Mouse (Mus musculus): ENCODE results near the gene Rnf5. TPM values are rescaled to one million over a fixed set of nuclear protein-coding genes. Genes with fewer than 3 reads are reported as not detected.

Gene Rnf5
- polyA plus RNA-seq, 1 experiment from 2014 or later, result 270 TPM

GRCm38 (mm10) chr17:34597566-34598095 lies 5.9 kb downstream of the Rnf5 start, which contains the start of gene Ager:
Gene Ager (plus strand): TSS chr17:34597862.
- no peak for ATAC-seq (ENCODE audit: low read depth)
- 20% methylated on average over 6 of the region's 6 CpGs for WGBS

GRCm38 (mm10) chr17:34596098-34596497 lies 7.4 kb downstream of the Rnf5 start:
- no peak overlapping the region for H3K9ac ChIP-seq
- no peak for ATAC-seq (ENCODE audit: low read depth)
- peaks cover 49% of the 10 kb centered on the region for H3K4me1 ChIP-seq (replicated peaks)
- no peaks in the 10 kb centered on the region for H3K9me3 ChIP-seq
- no peaks in the 10 kb centered on the region for H3K27me3 ChIP-seq
- H3K27ac ChIP-seq (replicated peaks), result no peak overlapping the region
- WGBS, result 76% methylated on average over 8 of the region's 8 CpGs
- no peak overlapping the region for H3K4me3 ChIP-seq
- H3K4me2 ChIP-seq, result no peak overlapping the region
- peaks cover 32% of the 10 kb centered on the region for H3K36me3 ChIP-seq

More at GRCm38 (mm10) chr17:34597566-34598095, 5.9 kb downstream of the Rnf5 start, which contains the start of gene Ager:
- Histone ChIP-seq H3K27me3 (no peaks in the 10 kb centered on the region), H3K27ac (replicated peaks) (0 out of 2 replicates have a peak within 1 kb of the TSS, but pooled peaks have one; percentile 34), H3K9ac (peak within 1 kb of the TSS; percentile 34; the same call in 1 of the 2 replicates), H3K4me1 (replicated peaks) (peaks cover 50% of the 10 kb centered on the region), H3K9me3 (no peaks in the 10 kb centered on the region), H3K36me3 (peaks cover 41% of the 10 kb centered on the region), H3K4me2 (no peak within 1 kb of the TSS), H3K4me3 (no peak within 1 kb of the TSS)

- H3K27ac ChIP-seq (replicated peaks), result peak overlapping the region; percentile 99
- peak overlapping the region; percentile 81 for H3K4me3 ChIP-seq
- H3K4me2 ChIP-seq, result peak overlapping the region; percentile 91
- H3K36me3 ChIP-seq, result peaks cover 18% of the 10 kb centered on the region
- H3K4me1 ChIP-seq (replicated peaks), result peaks cover 70% of the 10 kb centered on the region
- no peaks in the 10 kb centered on the region for H3K9me3 ChIP-seq
- ATAC-seq (ENCODE audit: low read depth), result no peak
- H3K9ac ChIP-seq, result peak overlapping the region; percentile 98
- H3K27me3 ChIP-seq, result no peaks in the 10 kb centered on the region
- 48% methylated on average over 34 of the region's 34 CpGs for WGBS
These were observed 9.6 kb downstream of the Rnf5 start for GRCm38 (mm10) chr17:34593752-34594525.

GRCm38 (mm10) chr17:34592581-34593549 lies 10.6 kb downstream of the Rnf5 start:
- peak overlapping the region; percentile 98 for H3K9ac ChIP-seq
- ATAC-seq (ENCODE audit: low read depth), result peak; percentile 33
- no peaks in the 10 kb centered on the region for H3K27me3 ChIP-seq
- 2% methylated on average over 27 of the region's 32 CpGs for WGBS
- H3K36me3 ChIP-seq, result peaks cover 18% of the 10 kb centered on the region
- peak overlapping the region; percentile 99 for H3K27ac ChIP-seq (replicated peaks)
- H3K4me1 ChIP-seq (replicated peaks), result peaks cover 76% of the 10 kb centered on the region
- H3K4me3 ChIP-seq, result peak overlapping the region; percentile 81
- no peaks in the 10 kb centered on the region for H3K9me3 ChIP-seq
- peak overlapping the region; percentile 91 for H3K4me2 ChIP-seq

GRCm38 (mm10) chr17:34591994-34592375 lies 11.5 kb downstream of the Rnf5 start:
- 2% methylated on average over 16 of the region's 35 CpGs for WGBS
- Histone ChIP-seq H3K27ac (replicated peaks) (peak overlapping the region; percentile 99), H3K36me3 (peaks cover 18% of the 10 kb centered on the region), H3K4me1 (replicated peaks) (peaks cover 73% of the 10 kb centered on the region), H3K9ac (peak overlapping the region; percentile 98), H3K9me3 (no peaks in the 10 kb centered on the region), H3K27me3 (no peaks in the 10 kb centered on the region), H3K4me3 (peak overlapping the region; percentile 81), H3K4me2 (peak overlapping the region; percentile 91)
- ATAC-seq (ENCODE audit: low read depth), result peak; percentile 15

- ATAC-seq (ENCODE audit: low read depth), result peak; percentile 6
- Histone ChIP-seq H3K9me3 (no peaks in the 10 kb centered on the region), H3K36me3 (peaks cover 18% of the 10 kb centered on the region), H3K27me3 (no peaks in the 10 kb centered on the region), H3K27ac (replicated peaks) (peak within 1 kb of the TSS; percentile 99), H3K4me3 (peak within 1 kb of the TSS; percentile 81), H3K4me2 (peak within 1 kb of the TSS; percentile 91), H3K4me1 (replicated peaks) (peaks cover 76% of the 10 kb centered on the region), H3K9ac (peak within 1 kb of the TSS; percentile 98)
- 3% methylated on average over 21 of the region's 21 CpGs for WGBS
These were observed 12.2 kb downstream of the Rnf5 start, which contains the start of gene Pbx2 for GRCm38 (mm10) chr17:34591029-34591993. Gene Pbx2 (plus strand): TSS chr17:34591266.

- Histone ChIP-seq H3K4me3 (0 out of 2 replicates have a peak overlapping the region, but pooled peaks have one; percentile 0), H3K4me2 (peak overlapping the region; percentile 91), H3K4me1 (replicated peaks) (peaks cover 84% of the 10 kb centered on the region), H3K9me3 (no peaks in the 10 kb centered on the region), H3K27ac (replicated peaks) (peak overlapping the region; percentile 99), H3K9ac (no peak overlapping the region), H3K36me3 (peaks cover 10% of the 10 kb centered on the region), H3K27me3 (no peaks in the 10 kb centered on the region)
- 70% methylated on average over 15 of the region's 15 CpGs for WGBS
- ATAC-seq (ENCODE audit: low read depth), result no peak
These were observed 13.1 kb downstream of the Rnf5 start for GRCm38 (mm10) chr17:34590154-34590987.

GRCm38 (mm10) chr17:34589681-34590101 lies 13.8 kb downstream of the Rnf5 start, which contains the start of gene Gpsm3:
Gene Gpsm3 (plus strand): TSS chr17:34589806.
- H3K4me3 ChIP-seq, result 0 out of 2 replicates have a peak within 1 kb of the TSS, but pooled peaks have one; percentile 0

GRCm38 (mm10) chr17:34589206-34589605 lies 14.3 kb downstream of the Rnf5 start:
- Histone ChIP-seq H3K9me3 (no peaks in the 10 kb centered on the region), H3K27ac (replicated peaks) (peak overlapping the region; percentile 54; the same call in 1 of the 2 replicates), H3K4me3 (no peak overlapping the region), H3K27me3 (no peaks in the 10 kb centered on the region), H3K36me3 (no peaks in the 10 kb centered on the region), H3K4me1 (replicated peaks) (peaks cover 75% of the 10 kb centered on the region), H3K4me2 (peak overlapping the region; percentile 21), H3K9ac (peak overlapping the region; percentile 17; the same call in 1 of the 2 replicates)
- ATAC-seq (ENCODE audit: low read depth), result no peak
- 56% methylated on average over 7 of the region's 7 CpGs for WGBS

More at GRCm38 (mm10) chr17:34589681-34590101, 13.8 kb downstream of the Rnf5 start, which contains the start of gene Gpsm3:
- no peaks in the 10 kb centered on the region for H3K9me3 ChIP-seq
- peaks cover 3% of the 10 kb centered on the region for H3K36me3 ChIP-seq
- peaks cover 80% of the 10 kb centered on the region for H3K4me1 ChIP-seq (replicated peaks)
- H3K4me2 ChIP-seq, result peak within 1 kb of the TSS; percentile 91
- ATAC-seq (ENCODE audit: low read depth), result no peak
- peak within 1 kb of the TSS; percentile 99; the same call in 1 of the 2 replicates for H3K27ac ChIP-seq (replicated peaks)
- WGBS, result 40% methylated on average over 7 of the region's 7 CpGs
- no peaks in the 10 kb centered on the region for H3K27me3 ChIP-seq
- peak within 1 kb of the TSS; percentile 17; the same call in 1 of the 2 replicates for H3K9ac ChIP-seq

GRCm38 (mm10) chr17:34588767-34589166 lies 14.7 kb downstream of the Rnf5 start:
- H3K36me3 ChIP-seq, result no peaks in the 10 kb centered on the region
- H3K4me2 ChIP-seq, result no peak overlapping the region
- no peak overlapping the region for H3K9ac ChIP-seq
- H3K4me1 ChIP-seq (replicated peaks), result peaks cover 71% of the 10 kb centered on the region
- H3K27ac ChIP-seq (replicated peaks), result no peak overlapping the region
- H3K4me3 ChIP-seq, result no peak overlapping the region
- 86% methylated on average over 3 of the region's 3 CpGs for WGBS
- no peaks in the 10 kb centered on the region for H3K27me3 ChIP-seq
- no peaks in the 10 kb centered on the region for H3K9me3 ChIP-seq
- no peak for ATAC-seq (ENCODE audit: low read depth)

Data from neural tube, embryonic 13.5 days (tissue).